Mouse (Mus musculus) embryo, embryonic 11.5 days (tissue): ENCODE measurements around the gene Gen1.
A peak's percentile ranks its signal among the peaks of the same experiment; 100 is the strongest.

ENCODE experiments used
- DNase-seq: peaks from one replicate; pipeline ENCODE4 v3.0.0-alpha.2; 2012; ENCODE audit warnings: low read depth, low spot score

Gene Gen1

GRCm38 (mm10) chr12:11224722-11225121 is 40.9 kb downstream of the Gen1 start:
- no peak for DNase-seq

- no peak for DNase-seq
Measured at GRCm38 (mm10) chr12:11223090-11223489, 42.5 kb downstream of the Gen1 start.

GRCm38 (mm10) chr12:11222566-11222965 is 43.0 kb downstream of the Gen1 start:
- DNase-seq = no peak

- peak; percentile 26 for DNase-seq
Measured at GRCm38 (mm10) chr12:11221524-11222330, 43.9 kb downstream of the Gen1 start.

GRCm38 (mm10) chr12:11217726-11218250 is 47.8 kb downstream of the Gen1 start:
- DNase-seq = no peak

GRCm38 (mm10) chr12:11216454-11216853 is 49.1 kb downstream of the Gen1 start:
- DNase-seq = no peak

GRCm38 (mm10) chr12:11215555-11215954 is 50.0 kb downstream of the Gen1 start:
- no peak for DNase-seq

- DNase-seq = no peak
Measured at GRCm38 (mm10) chr12:11214776-11215175, 50.8 kb downstream of the Gen1 start.

- DNase-seq = no peak
Measured at GRCm38 (mm10) chr12:11212881-11213280, 52.7 kb downstream of the Gen1 start.

- DNase-seq = no peak
Measured at GRCm38 (mm10) chr12:11210361-11210760, 55.2 kb downstream of the Gen1 start.

- no peak for DNase-seq
Measured at GRCm38 (mm10) chr12:11209636-11210035, 56.0 kb downstream of the Gen1 start.

GRCm38 (mm10) chr12:11208872-11209271 is 56.7 kb downstream of the Gen1 start, which contains the start of gene Msgn1:
Gene Msgn1, minus strand, starts transcription at chr12:11208972.
- DNase-seq = no peak

GRCm38 (mm10) chr12:11206321-11206720 is 59.3 kb downstream of the Gen1 start:
- no peak for DNase-seq

GRCm38 (mm10) chr12:11203694-11204665 is 61.6 kb downstream of the Gen1 start:
- DNase-seq = no peak

GRCm38 (mm10) chr12:11202476-11202875 is 63.1 kb downstream of the Gen1 start:
- DNase-seq = no peak

- no peak for DNase-seq
Measured at GRCm38 (mm10) chr12:11200711-11201110, 64.9 kb downstream of the Gen1 start.

- DNase-seq = no peak
Measured at GRCm38 (mm10) chr12:11198551-11198950, 67.0 kb downstream of the Gen1 start.

GRCm38 (mm10) chr12:11198026-11198425 is 67.6 kb downstream of the Gen1 start:
- no peak for DNase-seq

GRCm38 (mm10) chr12:11196830-11197229 is 68.8 kb downstream of the Gen1 start:
- no peak for DNase-seq

- DNase-seq = peak; percentile 51
Measured at GRCm38 (mm10) chr12:11196142-11196597, 69.4 kb downstream of the Gen1 start.

GRCm38 (mm10) chr12:11195031-11195430 is 70.6 kb downstream of the Gen1 start:
- DNase-seq = no peak
